Mouse (Mus musculus) heart, embryonic 14.5 days (tissue): ENCODE data around the gene Gsta3. TPM values are rescaled to one million over a fixed set of nuclear protein-coding genes. Genes with fewer than 3 reads are reported as not detected.
"Not testable (repeated sequence)": the region's sequence is repeated elsewhere in the genome, so short reads cannot be mapped to it uniquely, and the experiment has no call there.

Experiments
- ATAC-seq: fragments of 200-750 bp; cut with Nextera tagmentation; 2 replicates; pipeline ENCODE4 v1.8.0; 2017; ENCODE audit warnings: low read depth, moderate TSS enrichment; ENCODE audit not compliant: insufficient number of reproducible peaks, insufficient read depth, low FRiP score
- H3K27ac ChIP-seq, 2 experiments: fragments of 200-500 bp in 1 of 2; fragments of 300-500 bp in 1 of 2; sonication (generic) in 1 of 2; replicated peaks in 1 of 2; 2 replicates each; pipeline ENCODE4 v1.5.1; 2012 to 2014; ENCODE audit warnings: low read depth in 2 of 2, low read length in 2 of 2, control low read depth in 1 of 2, mild to moderate bottlenecking in 1 of 2, mixed read lengths in 1 of 2; ENCODE audit not compliant: control insufficient read depth in 1 of 2, insufficient read depth in 1 of 2
- H3K27me3 ChIP-seq: fragments of 300-500 bp; sonication (generic); 2 replicates; pipeline ENCODE4 v1.6.1; 2014; ENCODE audit warnings: mild to moderate bottlenecking, low read length, control low read depth; ENCODE audit not compliant: control insufficient read depth, insufficient read depth
- H3K36me3 ChIP-seq: fragments of 300-500 bp; sonication (generic); 2 replicates; pipeline ENCODE4 v1.6.1; 2014; ENCODE audit warnings: mild to moderate bottlenecking, control low read depth, low read length, mixed read lengths; ENCODE audit not compliant: control insufficient read depth, insufficient read depth
- H3K4me1 ChIP-seq, 2 experiments: fragments of 200-500 bp in 1 of 2; fragments of 300-500 bp in 1 of 2; sonication (generic) in 1 of 2; 2 replicates each; pipeline ENCODE4 v1.6.1; 2012 to 2014; ENCODE audit warnings: low read length in 2 of 2, control low read depth in 1 of 2, mixed read lengths in 1 of 2; ENCODE audit not compliant: control insufficient read depth in 2 of 2, insufficient read depth in 2 of 2
- H3K4me2 ChIP-seq: fragments of 300-500 bp; sonication (generic); 2 replicates; pipeline ENCODE4 v1.6.1; 2014; ENCODE audit warnings: mild to moderate bottlenecking, low read length
- H3K4me3 ChIP-seq, 2 experiments: fragments of 200-500 bp in 1 of 2; fragments of 300-500 bp in 1 of 2; sonication (generic) in 1 of 2; 2 replicates each; pipeline ENCODE4 v1.5.1; 2012 to 2014; ENCODE audit warnings: low read length in 2 of 2, mild to moderate bottlenecking in 2 of 2, control low read depth in 1 of 2, low read depth in 1 of 2, moderate library complexity in 1 of 2; ENCODE audit not compliant: control insufficient read depth in 1 of 2, insufficient read depth in 1 of 2
- H3K9ac ChIP-seq: fragments of 300-500 bp; sonication (generic); 2 replicates; pipeline ENCODE4 v1.6.1; 2014; ENCODE audit warnings: mild to moderate bottlenecking, low read length
- H3K9me3 ChIP-seq: fragments of 300-500 bp; sonication (generic); 2 replicates; pipeline ENCODE4 v1.6.1; 2016; ENCODE audit warnings: low read length, control low read depth; ENCODE audit not compliant: control insufficient read depth
- WGBS: fragments of 180-500 bp; shearing (Covaris S2); extraction: QIAGEN DNeasy Blood & Tissue Kit; methylation state at CpG from one replicate; pipeline ENCODE4 v1.1.7; 2014; 5-methylcytosine and 5-hydroxymethylcytosine counted together
- polyA plus RNA-seq: library from polyadenylated mRNA; unstranded; fragments of >200 nt; fragmentation: Nextera tagmentation; extraction: Ambion mirVana; gene quantifications from 2 replicates; pipeline ENCODE4 v1.2.1, GENCODE M21; 2014

Gsta3 gene
- polyA plus RNA-seq, 1 experiment from 2014 or later = 0.38 TPM

DNA sequence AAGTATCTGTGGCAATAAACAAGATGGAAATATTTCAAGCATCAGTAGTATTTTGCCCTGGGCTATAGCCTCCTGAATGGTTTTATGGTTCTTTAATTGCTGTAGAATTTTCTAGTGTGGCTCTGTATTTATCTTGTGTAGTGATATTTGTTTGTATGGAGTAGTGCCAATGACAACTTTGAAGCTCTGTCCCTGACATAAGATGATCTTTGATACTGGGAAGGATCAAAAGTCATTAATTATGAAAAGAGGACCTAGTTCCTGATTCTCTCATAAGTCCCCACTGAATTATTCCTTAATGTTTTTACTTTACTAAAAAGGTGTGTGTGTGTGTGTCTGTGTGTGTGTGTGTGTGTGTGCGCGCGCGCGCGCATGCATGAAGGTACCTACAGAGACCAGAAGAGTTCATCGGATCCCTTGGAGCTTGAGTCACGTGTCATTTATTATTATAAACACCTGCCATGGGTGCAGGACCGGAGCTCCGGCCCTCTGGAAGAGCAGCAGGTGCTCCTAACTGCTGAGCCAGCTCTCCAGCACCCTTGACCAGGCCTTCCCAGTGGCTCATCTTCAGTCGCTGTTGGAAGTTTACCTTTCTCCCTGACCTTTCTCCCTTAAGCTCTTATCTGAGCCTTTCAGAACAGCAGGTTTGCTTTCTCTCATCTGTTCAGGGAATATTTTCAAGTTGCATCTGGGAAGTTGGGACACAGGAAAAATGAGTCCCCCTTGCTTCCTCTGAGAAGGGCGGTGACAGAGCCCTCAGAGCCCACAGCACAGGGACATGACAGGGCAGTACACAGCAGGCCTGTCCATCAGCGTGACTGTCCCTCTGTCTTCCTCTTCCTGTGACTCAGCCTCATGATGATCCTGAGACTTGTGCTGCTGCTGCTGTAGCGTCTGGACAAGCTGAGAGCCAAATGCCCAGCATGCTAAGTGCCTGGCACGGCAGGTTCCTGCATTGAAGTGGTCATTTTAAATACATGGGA lies 11.4 kb upstream of the Gsta3 start:
- WGBS = 80% methylated on average over 15 of the region's 15 CpGs
- not testable (repeated sequence) for ATAC-seq, H3K36me3 ChIP-seq, H3K4me3 ChIP-seq, H3K9me3 ChIP-seq, H3K4me1 ChIP-seq, H3K27me3 ChIP-seq, H3K27ac ChIP-seq, H3K4me2 ChIP-seq, H3K9ac ChIP-seq

GRCm38 (mm10) chr1:21230376-21230775 lies 10.0 kb upstream of the Gsta3 start:
- Histone ChIP-seq H3K27ac (no peak overlapping the region), H3K9ac (no peak overlapping the region), H3K4me2 (no peak overlapping the region), H3K36me3 (0 out of 2 replicates have a peak, but pooled peaks cover 2% of the 10 kb centered on the region), H3K4me3 (no peak overlapping the region), H3K4me1 (no peaks in the 10 kb centered on the region), H3K9me3 (no peaks in the 10 kb centered on the region), H3K27me3 (no peaks in the 10 kb centered on the region)
- no peak for ATAC-seq
- WGBS = 81% methylated on average over 2 of the region's 2 CpGs

- Histone ChIP-seq H3K9me3 (no peaks in the 10 kb centered on the region), H3K27ac (no peak overlapping the region), H3K36me3 (0 out of 2 replicates have a peak, but pooled peaks cover 2% of the 10 kb centered on the region), H3K9ac (no peak overlapping the region), H3K4me2 (no peak overlapping the region), H3K4me3 (no peak overlapping the region), H3K4me1 (no peaks in the 10 kb centered on the region), H3K27me3 (no peaks in the 10 kb centered on the region)
- 74% methylated on average over 5 of the region's 5 CpGs for WGBS
- no peak for ATAC-seq
These were observed 8.5 kb upstream of the Gsta3 start for GRCm38 (mm10) chr1:21231744-21232464.

GRCm38 (mm10) chr1:21232516-21232915 lies 7.9 kb upstream of the Gsta3 start:
- Histone ChIP-seq H3K4me1 (no peaks in the 10 kb centered on the region), H3K4me3 (no peak overlapping the region), H3K27ac (no peak overlapping the region), H3K9ac (no peak overlapping the region), H3K4me2 (no peak overlapping the region), H3K9me3 (no peaks in the 10 kb centered on the region), H3K27me3 (no peaks in the 10 kb centered on the region), H3K36me3 (0 out of 2 replicates have a peak, but pooled peaks cover 2% of the 10 kb centered on the region)
- 62% methylated on average over 1 of the region's 1 CpGs for WGBS
- ATAC-seq = no peak

GRCm38 (mm10) chr1:21235359-21235758 lies 5.0 kb upstream of the Gsta3 start:
- ATAC-seq = no peak
- H3K4me3 ChIP-seq = no peak overlapping the region
- WGBS = 76% methylated on average over 6 of the region's 6 CpGs
- H3K27ac ChIP-seq = no peak overlapping the region
- no peak overlapping the region for H3K4me2 ChIP-seq
- no peaks in the 10 kb centered on the region for H3K27me3 ChIP-seq
- no peak overlapping the region for H3K9ac ChIP-seq
- no peaks in the 10 kb centered on the region for H3K9me3 ChIP-seq
- no peaks in the 10 kb centered on the region for H3K4me1 ChIP-seq
- H3K36me3 ChIP-seq = no peaks in the 10 kb centered on the region

DNA sequence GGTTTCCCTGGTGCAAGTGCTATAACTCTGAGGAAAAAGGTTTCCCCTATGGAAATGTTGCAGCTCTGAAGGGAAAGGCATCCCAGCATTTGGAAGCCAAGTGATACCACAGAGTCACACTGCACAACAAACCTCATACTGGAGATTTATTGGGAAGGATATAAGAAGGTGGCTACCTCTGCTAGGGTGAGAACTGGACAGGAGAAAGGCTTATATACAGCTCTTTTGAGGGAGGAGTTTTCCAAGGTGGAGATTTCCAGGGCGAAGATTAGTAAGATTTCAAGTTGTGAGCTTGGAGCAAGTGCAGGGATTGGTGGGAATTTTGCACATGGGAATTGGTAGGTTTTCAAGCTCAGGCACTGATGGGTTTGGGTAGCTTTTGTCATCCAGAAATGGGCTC lies 707 bp downstream of the Gsta3 start:
- no peak overlapping the region for H3K9ac ChIP-seq
- H3K9me3 ChIP-seq = no peaks in the 10 kb centered on the region
- no peak overlapping the region for H3K4me3 ChIP-seq
- H3K27me3 ChIP-seq = no peaks in the 10 kb centered on the region
- no peak overlapping the region for H3K4me2 ChIP-seq
- no peak for ATAC-seq
- no peaks in the 10 kb centered on the region for H3K4me1 ChIP-seq
- H3K27ac ChIP-seq = no peak overlapping the region
- H3K36me3 ChIP-seq = no peaks in the 10 kb centered on the region
- WGBS = 64% methylated on average over 1 of the region's 1 CpGs

DNA sequence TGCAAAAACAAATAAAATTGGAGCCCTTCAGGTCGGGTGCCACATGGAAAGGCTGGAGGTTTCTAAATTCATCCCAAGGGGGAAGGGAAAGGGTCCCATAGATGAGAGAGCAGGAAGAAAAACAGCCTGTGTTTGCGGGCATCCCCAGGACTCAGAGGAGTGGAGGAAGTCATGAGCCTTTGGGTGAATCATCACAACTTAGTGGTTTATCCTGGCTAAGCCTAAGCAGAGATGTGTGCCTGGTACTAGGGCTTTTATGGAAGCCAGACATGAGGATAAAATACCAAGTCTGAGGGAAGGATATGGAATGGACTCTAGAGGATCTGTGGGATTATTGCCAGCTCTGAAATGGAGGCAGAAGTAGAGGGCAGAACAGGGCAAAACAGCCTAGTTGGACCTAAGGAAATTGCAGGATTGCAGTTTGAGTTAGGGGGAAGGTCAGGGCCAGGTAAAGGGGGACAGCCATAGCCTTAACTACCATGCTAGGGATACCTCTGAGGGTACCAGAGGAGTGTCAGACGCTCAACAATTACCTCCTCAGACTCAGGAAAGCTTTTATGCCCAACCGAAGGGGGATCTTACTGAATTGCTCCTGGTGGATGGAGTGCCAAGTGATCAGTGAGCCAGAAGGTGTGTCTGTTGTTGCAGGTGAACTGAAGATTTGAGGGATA lies 4.0 kb downstream of the Gsta3 start:
- H3K4me3 ChIP-seq = no peak overlapping the region
- ATAC-seq = no peak

More for the DNA sequence above, 4.0 kb downstream of the Gsta3 start:
- no peaks in the 10 kb centered on the region for H3K4me1 ChIP-seq
- H3K36me3 ChIP-seq = no peaks in the 10 kb centered on the region
- H3K27me3 ChIP-seq = no peaks in the 10 kb centered on the region
- no peak overlapping the region for H3K4me2 ChIP-seq
- no peaks in the 10 kb centered on the region for H3K9me3 ChIP-seq
- 50% methylated on average over 4 of the region's 4 CpGs for WGBS
- no peak overlapping the region for H3K27ac ChIP-seq
- H3K9ac ChIP-seq = no peak overlapping the region
